Mouse (Mus musculus): Measurements from ENCODE around the gene Rnf215. TPM values are rescaled to one million over a fixed set of nuclear protein-coding genes. Genes with fewer than 3 reads are reported as not detected.

The Rnf215 gene
- total and polyA plus RNA-seq, 3 experiments: 14.9 to 24.8 (median 24.3) TPM

GRCm38 (mm10) chr11:4101851-4102250 is 33.2 kb upstream of the Rnf215 start:
- TF ChIP-seq E2F4 (IDR thresholded peaks at IDR 0.05; ENCODE audit: insufficient replicate concordance, low read depth, low read length) (no peak), TCF12 (IDR thresholded peaks at IDR 0.05; ENCODE audit: low read depth, low read length) (no peak), PAX5 (IDR thresholded peaks at IDR 0.05; ENCODE audit: low read length) (no peak), HCFC1 (IDR thresholded peaks at IDR 0.05; ENCODE audit: low read depth, low read length) (no peak), JUN (IDR thresholded peaks at IDR 0.05; ENCODE audit: insufficient read depth, low read depth, low read length) (no peak), CHD1 (IDR thresholded peaks at IDR 0.05; ENCODE audit: low read depth, low read length) (no peak), POLR2AphosphoS2 (IDR thresholded peaks at IDR 0.05; ENCODE audit: low read depth, low read length) (no peak), MAFK (IDR thresholded peaks at IDR 0.05; ENCODE audit: insufficient replicate concordance, low read length) (no peak), ZKSCAN1 (IDR thresholded peaks at IDR 0.05; ENCODE audit: borderline replicate concordance, low read depth, low read length) (no peak), TBP (conservative IDR thresholded peaks at IDR 0.05; ENCODE audit: low read depth, low read length) (no peak)
- Histone ChIP-seq H3K4me2 (ENCODE audit: insufficient read depth, low read depth, poor library complexity, severe bottlenecking) (no peak overlapping the region), H3K4me1 (ENCODE audit: control insufficient read depth in 1 of 2, insufficient read depth in 2 of 2) (peaks cover 3 to 10% of the 10 kb centered on the region in 2 experiments; a peak in 3 of 4 replicates), H3K4me3 (replicated peaks in 1 of 3; ENCODE audit: low read depth in 2 of 3, low read length in 2 of 3, poor library complexity in 1 of 3) (no peak overlapping the region), H3K27me3 (replicated peaks) (no peaks in the 10 kb centered on the region), H3K79me2 (replicated peaks; ENCODE audit: control insufficient read depth, extremely low read depth, insufficient read depth, poor library complexity, severe bottlenecking) (no peaks in the 10 kb centered on the region), H3K9ac (ENCODE audit: insufficient read depth, low read depth) (no peak overlapping the region), H3K27ac (ENCODE audit: insufficient read depth, low read depth) (no peak overlapping the region), H3K36me3 (replicated peaks in 1 of 2; ENCODE audit: control insufficient read depth in 1 of 2, insufficient read depth in 1 of 2, low read length in 1 of 2) (peaks cover 37 to 78% of the 10 kb centered on the region in 2 experiments), H3K9me3 (replicated peaks; ENCODE audit: low read length) (no peaks in the 10 kb centered on the region)
- DNase-seq (ENCODE audit: extremely low read depth): no peak
- in situ Hi-C loops (cut with MboI; ENCODE audit: low pct_ligation_motif_present, low pct_unique_long_range_greater_than_20kb, low sequenced_read_pairs): no loop called here
- dilution Hi-C loops (cut with MboI; ENCODE audit: extremely low pct_ligation_motif_present, extremely low pct_unique_long_range_greater_than_20kb, low sequenced_read_pairs): no loop called here

- H3K4me3 ChIP-seq (replicated peaks in 1 of 3; ENCODE audit: low read depth in 2 of 3, low read length in 2 of 3, poor library complexity in 1 of 3): no peak overlapping the region
- no peaks in the 10 kb centered on the region for H3K79me2 ChIP-seq (replicated peaks; ENCODE audit: control insufficient read depth, extremely low read depth, insufficient read depth, poor library complexity, severe bottlenecking)
- no peak for TF ChIP-seq ZKSCAN1 (IDR thresholded peaks at IDR 0.05; ENCODE audit: borderline replicate concordance, low read depth, low read length)
- TF ChIP-seq MAFK (IDR thresholded peaks at IDR 0.05; ENCODE audit: insufficient replicate concordance, low read length): no peak
- in situ Hi-C loops (cut with MboI; ENCODE audit: low pct_ligation_motif_present, low pct_unique_long_range_greater_than_20kb, low sequenced_read_pairs) (no loop called here), dilution Hi-C loops (cut with MboI; ENCODE audit: extremely low pct_ligation_motif_present, extremely low pct_unique_long_range_greater_than_20kb, low sequenced_read_pairs) (no loop called here)
- no peaks in the 10 kb centered on the region for H3K9me3 ChIP-seq (replicated peaks; ENCODE audit: low read length)
- no peaks in the 10 kb centered on the region for H3K4me1 ChIP-seq (ENCODE audit: control insufficient read depth in 1 of 2, insufficient read depth in 2 of 2)
- no peaks in the 10 kb centered on the region for H3K27me3 ChIP-seq (replicated peaks)
- H3K4me2 ChIP-seq (ENCODE audit: insufficient read depth, low read depth, poor library complexity, severe bottlenecking): no peak overlapping the region
- peaks cover 47 to 84% of the 10 kb centered on the region in 2 experiments for H3K36me3 ChIP-seq (replicated peaks in 1 of 2; ENCODE audit: control insufficient read depth in 1 of 2, insufficient read depth in 1 of 2, low read length in 1 of 2)
- no peak for DNase-seq (ENCODE audit: extremely low read depth)
- no peak overlapping the region for H3K27ac ChIP-seq (ENCODE audit: insufficient read depth, low read depth)
- H3K9ac ChIP-seq (ENCODE audit: insufficient read depth, low read depth): no peak overlapping the region
These were observed 31.5 kb upstream of the Rnf215 start for GRCm38 (mm10) chr11:4103522-4103921.

GRCm38 (mm10) chr11:4104989-4105388 is 30.0 kb upstream of the Rnf215 start:
- Histone ChIP-seq H3K9me3 (replicated peaks; ENCODE audit: low read length) (no peaks in the 10 kb centered on the region), H3K79me2 (replicated peaks; ENCODE audit: control insufficient read depth, extremely low read depth, insufficient read depth, poor library complexity, severe bottlenecking) (no peaks in the 10 kb centered on the region), H3K4me1 (ENCODE audit: control insufficient read depth in 1 of 2, insufficient read depth in 2 of 2) (no peaks in the 10 kb centered on the region), H3K4me3 (replicated peaks in 1 of 3; ENCODE audit: low read depth in 2 of 3, low read length in 2 of 3, poor library complexity in 1 of 3) (no peak overlapping the region), H3K27me3 (replicated peaks) (no peaks in the 10 kb centered on the region), H3K36me3 (replicated peaks in 1 of 2; ENCODE audit: control insufficient read depth in 1 of 2, insufficient read depth in 1 of 2, low read length in 1 of 2) (peaks cover 51 to 83% of the 10 kb centered on the region in 2 experiments), H3K27ac (ENCODE audit: insufficient read depth, low read depth) (no peak overlapping the region), H3K4me2 (ENCODE audit: insufficient read depth, low read depth, poor library complexity, severe bottlenecking) (no peak overlapping the region), H3K9ac (ENCODE audit: insufficient read depth, low read depth) (no peak overlapping the region)
- dilution Hi-C loops (cut with MboI; ENCODE audit: extremely low pct_ligation_motif_present, extremely low pct_unique_long_range_greater_than_20kb, low sequenced_read_pairs): no loop called here
- in situ Hi-C loops (cut with MboI; ENCODE audit: low pct_ligation_motif_present, low pct_unique_long_range_greater_than_20kb, low sequenced_read_pairs): no loop called here
- no peak for DNase-seq (ENCODE audit: extremely low read depth)
- TF ChIP-seq RCOR1 (conservative IDR thresholded peaks at IDR 0.05; ENCODE audit: low read depth, low read length) (no peak), TBP (conservative IDR thresholded peaks at IDR 0.05; ENCODE audit: low read depth, low read length) (no peak), POLR2A (IDR thresholded peaks at IDR 0.05; ENCODE audit: low read depth, low read length) (no peak), MAZ (IDR thresholded peaks at IDR 0.05; ENCODE audit: low read depth, low read length) (no peak), ETS1 (conservative IDR thresholded peaks at IDR 0.05; ENCODE audit: low read depth, low read length) (no peak), JUND (conservative IDR thresholded peaks at IDR 0.05; ENCODE audit: low read depth, low read length) (no peak)
